Mouse (Mus musculus) MEL (cell line): Measurements from ENCODE around the gene Kalrn.

ENCODE experiments used
- EP300 ChIP-seq, 2 experiments: IDR thresholded peaks; 2 replicates each; pipeline ENCODE4 v1.6.1; 2011; ENCODE audit warnings: improper control_type of control experiment in 2 of 2, low read length in 2 of 2, low read depth in 1 of 2, mild to moderate bottlenecking in 1 of 2
- POLR2AphosphoS5 ChIP-seq: IDR thresholded peaks from 2 replicates; pipeline ENCODE4 v1.6.1; 2012; ENCODE audit warnings: low read depth, borderline replicate concordance, mild to moderate bottlenecking, inconsistent platforms, low read length, moderate library complexity, mixed read lengths
- TCF12 ChIP-seq: IDR thresholded peaks from 2 replicates; pipeline ENCODE4 v1.6.1; 2014; ENCODE audit warnings: low read depth, mild to moderate bottlenecking, inconsistent platforms, low read length, improper control_type of control experiment, moderate library complexity

GRCm38 (mm10) chr16:34278249-34278790 is 295.0 kb downstream of the Kalrn start:
- TF ChIP-seq POLR2AphosphoS5 (no peak), TCF12 (no peak), EP300 (IDR thresholded peaks at IDR 0.05; ENCODE audit: low read depth in 1 of 2, low read length in 2 of 2) (no peak)
